Mouse (Mus musculus): ENCODE measurements around the gene Nprl2. TPM values are rescaled to one million over a fixed set of nuclear protein-coding genes. Genes with fewer than 3 reads are reported as not detected.
A peak's percentile ranks its signal among the peaks of the same experiment; 100 is the strongest.
"Not testable (repeated sequence)": the region's sequence is repeated elsewhere in the genome, so short reads cannot be mapped to it uniquely, and the experiment has no call there.

Gene Nprl2
- polyA plus RNA-seq, 1 experiment from 2014 or later = 36.7 TPM

DNA sequence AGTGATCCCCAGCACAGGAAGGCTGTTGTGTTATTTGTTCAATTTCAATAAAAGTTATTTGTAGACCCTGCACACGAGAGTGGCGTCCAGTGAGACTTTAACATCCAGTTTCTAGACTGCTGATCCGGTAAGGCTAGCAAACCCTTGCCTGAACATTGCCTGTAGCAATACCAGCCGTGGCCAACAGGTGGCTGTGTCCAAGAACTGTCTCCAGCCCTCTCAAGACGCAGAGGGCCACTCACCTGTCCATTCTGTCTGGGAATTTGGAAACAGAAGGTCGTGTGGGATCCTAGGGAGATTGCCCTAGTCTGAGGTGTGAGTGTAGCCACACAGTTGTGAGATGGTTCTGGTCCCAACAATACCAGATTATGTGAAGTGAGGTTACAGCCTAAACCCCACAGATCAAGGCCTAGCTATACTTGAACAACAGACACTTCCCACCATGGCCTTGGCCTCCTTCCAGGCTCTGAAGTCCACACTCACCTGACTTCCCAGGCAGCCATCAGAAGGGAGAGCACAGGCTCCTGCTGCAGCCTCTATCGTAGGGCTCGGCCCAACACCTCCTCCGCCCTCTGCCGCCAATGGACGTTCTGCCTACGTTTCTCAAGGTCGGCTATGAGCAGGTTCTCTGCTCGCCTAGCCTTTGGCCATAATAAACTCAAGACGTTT lies 24.1 kb downstream of the Nprl2 start:
- peak overlapping the region; percentile 65; the same call in 1 of the 2 replicates for H3K27ac ChIP-seq
- peaks cover 53% of the 10 kb centered on the region for H3K36me3 ChIP-seq (replicated peaks)
- 61% methylated on average over 15 of the region's 15 CpGs for WGBS
- H3K9me3 ChIP-seq = no peaks in the 10 kb centered on the region
- H3K27me3 ChIP-seq (ENCODE audit: poor library complexity, severe bottlenecking) = no peaks in the 10 kb centered on the region
- H3K4me3 ChIP-seq = peak overlapping the region; percentile 93; the same call in 1 of the 2 replicates
- peak; percentile 80 for DNase-seq (ENCODE audit: extremely low spot score, low spot score)
- peaks cover 82% of the 10 kb centered on the region for H3K4me1 ChIP-seq

- no peak for DNase-seq (ENCODE audit: extremely low spot score, low spot score)
- Histone ChIP-seq H3K27ac (peak overlapping the region; percentile 94), H3K9me3 (no peaks in the 10 kb centered on the region), H3K4me1 (peaks cover 88% of the 10 kb centered on the region), H3K4me3 (peak overlapping the region; percentile 93), H3K27me3 (ENCODE audit: poor library complexity, severe bottlenecking) (no peaks in the 10 kb centered on the region), H3K36me3 (replicated peaks) (peaks cover 53% of the 10 kb centered on the region)
- 65% methylated on average over 3 of the region's 3 CpGs for WGBS
Observed at GRCm38 (mm10) chr9:107566855-107567254, 24.8 kb downstream of the Nprl2 start.

DNA sequence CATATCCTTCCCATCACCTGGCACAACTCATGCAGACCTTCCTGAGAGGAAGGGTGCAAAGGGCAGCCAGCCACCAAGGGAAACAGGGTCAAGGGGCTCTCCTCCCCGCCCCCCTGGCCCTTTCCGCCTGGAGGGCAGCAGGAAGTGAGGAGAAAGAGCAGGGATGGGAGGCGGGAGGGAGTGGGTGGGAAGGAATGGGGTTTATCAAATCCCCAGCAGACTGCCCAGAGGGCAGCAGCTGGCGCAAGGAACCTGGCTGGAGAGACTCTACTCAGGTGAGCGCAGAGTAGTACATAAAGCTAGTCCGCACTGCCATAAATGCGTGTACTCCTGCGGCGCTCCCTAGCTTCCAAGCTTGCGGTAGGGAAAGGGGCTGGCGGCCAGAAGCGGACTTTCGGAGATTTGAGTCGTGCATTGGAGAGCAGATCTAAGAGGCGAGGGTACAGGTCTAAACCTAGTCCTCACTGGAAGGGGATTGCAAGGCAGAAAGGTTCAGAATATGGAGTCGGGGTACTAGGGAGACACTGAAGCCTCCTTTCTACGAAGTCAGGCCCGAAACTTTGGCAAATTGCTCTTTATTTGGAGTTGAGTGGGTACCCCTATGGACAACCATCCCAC lies 25.8 kb downstream of the Nprl2 start, which contains the start of gene Hyal2:
Gene Hyal2, plus strand, starts transcription at position 244 of the 618 bp plus-strand sequence.
- no peak for DNase-seq (ENCODE audit: extremely low spot score, low spot score)
- H3K4me3 ChIP-seq = peak within 1 kb of the TSS; percentile 93
- H3K27ac ChIP-seq = peak within 1 kb of the TSS; percentile 94
- H3K36me3 ChIP-seq (replicated peaks) = peaks cover 55% of the 10 kb centered on the region
- H3K27me3 ChIP-seq (ENCODE audit: poor library complexity, severe bottlenecking) = no peaks in the 10 kb centered on the region
- H3K9me3 ChIP-seq = no peaks in the 10 kb centered on the region
- 4% methylated on average over 18 of the region's 18 CpGs for WGBS
- H3K4me1 ChIP-seq = peaks cover 86% of the 10 kb centered on the region

DNA sequence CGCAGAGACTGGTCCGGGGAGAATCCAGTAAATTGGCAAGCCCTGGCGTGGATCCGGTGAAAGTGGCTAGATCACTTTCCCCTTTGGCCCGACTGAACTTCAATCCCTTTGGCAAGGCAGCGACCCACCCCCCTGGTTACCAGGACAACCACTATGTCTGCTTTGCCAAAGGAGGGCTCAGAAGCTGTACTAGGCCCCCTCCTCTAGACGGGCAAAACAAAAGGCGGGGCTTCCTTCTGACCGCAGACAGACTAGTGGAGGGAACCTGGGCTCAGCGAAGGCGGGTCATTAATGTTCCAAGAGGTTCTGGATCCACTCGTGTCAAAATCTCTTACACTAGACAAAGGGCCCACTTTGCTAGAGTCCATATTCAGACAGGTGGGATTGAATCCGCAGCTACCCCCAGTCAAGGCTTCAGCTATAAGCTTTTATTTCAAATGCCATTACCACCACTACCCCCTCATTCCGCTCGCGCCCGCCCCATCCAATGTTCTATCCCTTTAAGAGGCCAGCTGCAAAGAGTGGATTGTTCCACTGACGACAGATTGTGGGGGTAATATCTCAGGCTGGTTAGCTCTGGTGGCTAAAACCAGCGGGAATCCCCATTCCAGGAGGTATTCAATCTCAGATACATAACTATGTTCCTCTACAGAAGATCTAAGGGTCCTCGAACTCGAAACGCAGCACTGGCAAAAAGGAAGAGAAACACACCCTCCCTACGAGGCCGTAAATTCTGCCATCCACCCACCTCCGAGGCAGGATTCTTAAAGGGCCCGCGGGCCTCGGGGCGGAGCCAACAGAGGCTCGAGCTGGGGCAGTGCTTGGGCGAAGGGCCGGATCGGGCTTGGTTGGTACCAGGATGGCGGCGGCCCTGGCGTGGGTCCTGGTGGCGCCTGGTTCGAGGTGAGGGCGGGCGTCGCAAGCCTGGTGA lies 26.6 kb downstream of the Nprl2 start:
- Histone ChIP-seq H3K27me3 (ENCODE audit: poor library complexity, severe bottlenecking) (no peaks in the 10 kb centered on the region), H3K4me1 (peaks cover 78% of the 10 kb centered on the region), H3K4me3 (peak overlapping the region; percentile 93), H3K36me3 (replicated peaks) (peaks cover 63% of the 10 kb centered on the region), H3K27ac (peak overlapping the region; percentile 94), H3K9me3 (peaks cover 2% of the 10 kb centered on the region; the same call in 1 of the 2 replicates)
- DNase-seq (ENCODE audit: extremely low spot score, low spot score) = peak; percentile 90
- under 1% methylated on average over 41 of the region's 41 CpGs for WGBS

DNA sequence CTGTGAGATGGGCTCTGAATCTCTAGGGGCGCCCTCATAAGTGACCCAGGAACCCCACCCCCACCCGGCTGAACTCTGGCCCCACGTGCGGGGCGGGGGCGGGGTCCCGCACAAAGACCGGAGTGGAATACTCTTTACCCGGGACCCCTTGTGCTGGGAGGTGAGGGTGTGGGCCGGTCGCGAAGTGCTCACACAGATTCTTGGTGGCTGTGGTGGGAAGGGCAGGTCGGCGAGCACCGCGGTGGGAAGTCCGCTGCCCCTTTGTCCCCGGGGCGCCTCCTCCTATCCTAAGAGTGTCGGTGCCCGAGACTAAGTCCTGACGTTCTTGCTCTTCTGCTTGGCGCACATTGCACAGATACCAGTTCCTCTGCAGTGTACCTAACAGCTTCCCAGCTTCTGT lies 27.2 kb downstream of the Nprl2 start:
- H3K4me3 ChIP-seq = peak overlapping the region; percentile 93
- no peak for DNase-seq (ENCODE audit: extremely low spot score, low spot score)
- WGBS = under 1% methylated on average over 23 of the region's 23 CpGs
- H3K27ac ChIP-seq = peak overlapping the region; percentile 94
- no peaks in the 10 kb centered on the region for H3K27me3 ChIP-seq (ENCODE audit: poor library complexity, severe bottlenecking)
- peaks cover 68% of the 10 kb centered on the region for H3K36me3 ChIP-seq (replicated peaks)
- peaks cover 71% of the 10 kb centered on the region for H3K4me1 ChIP-seq
- peaks cover 3% of the 10 kb centered on the region; the same call in 1 of the 2 replicates for H3K9me3 ChIP-seq

DNA sequence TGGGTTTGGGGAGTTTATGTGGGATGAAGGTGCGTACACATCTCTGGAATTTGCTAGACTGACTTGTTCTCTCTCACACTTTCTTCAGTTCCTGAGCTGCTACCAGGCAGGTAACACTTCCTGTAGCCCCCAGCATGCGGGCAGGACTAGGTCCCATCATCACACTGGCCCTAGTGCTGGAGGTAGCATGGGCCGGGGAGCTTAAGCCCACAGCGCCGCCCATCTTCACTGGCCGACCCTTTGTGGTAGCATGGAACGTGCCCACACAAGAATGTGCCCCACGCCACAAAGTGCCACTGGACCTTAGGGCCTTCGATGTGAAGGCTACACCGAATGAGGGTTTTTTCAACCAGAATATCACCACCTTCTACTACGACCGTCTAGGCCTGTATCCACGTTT lies 28.0 kb downstream of the Nprl2 start:
- H3K4me1 ChIP-seq = peaks cover 64% of the 10 kb centered on the region
- WGBS = 63% methylated on average over 13 of the region's 13 CpGs
- peaks cover 68% of the 10 kb centered on the region for H3K36me3 ChIP-seq (replicated peaks)
- peaks cover 3% of the 10 kb centered on the region; the same call in 1 of the 2 replicates for H3K9me3 ChIP-seq
- no peaks in the 10 kb centered on the region for H3K27me3 ChIP-seq (ENCODE audit: poor library complexity, severe bottlenecking)
- no peak for DNase-seq (ENCODE audit: extremely low spot score, low spot score)
- H3K4me3 ChIP-seq = peak overlapping the region; percentile 93
- peak overlapping the region; percentile 94 for H3K27ac ChIP-seq

- DNase-seq (ENCODE audit: extremely low spot score, low spot score) = no peak
- Histone ChIP-seq H3K4me1 (peaks cover 61% of the 10 kb centered on the region), H3K9me3 (peaks cover 3% of the 10 kb centered on the region; the same call in 1 of the 2 replicates), H3K4me3 (peak overlapping the region; percentile 93), H3K27me3 (ENCODE audit: poor library complexity, severe bottlenecking) (no peaks in the 10 kb centered on the region), H3K27ac (peak overlapping the region; percentile 94), H3K36me3 (replicated peaks) (peaks cover 64% of the 10 kb centered on the region)
- 94% methylated on average over 21 of the region's 21 CpGs for WGBS
Observed at GRCm38 (mm10) chr9:107570845-107571244, 28.8 kb downstream of the Nprl2 start.

- H3K27me3 ChIP-seq (ENCODE audit: poor library complexity, severe bottlenecking) = no peaks in the 10 kb centered on the region
- H3K9me3 ChIP-seq = peaks cover 3% of the 10 kb centered on the region; the same call in 1 of the 2 replicates
- peaks cover 61% of the 10 kb centered on the region for H3K4me1 ChIP-seq
- H3K4me3 ChIP-seq = peak overlapping the region; percentile 93
- H3K27ac ChIP-seq = no peak overlapping the region
- WGBS = 93% methylated on average over 22 of the region's 22 CpGs
- no peak for DNase-seq (ENCODE audit: extremely low spot score, low spot score)
- H3K36me3 ChIP-seq (replicated peaks) = peaks cover 57% of the 10 kb centered on the region
Observed at GRCm38 (mm10) chr9:107571534-107572326, 29.7 kb downstream of the Nprl2 start.

DNA sequence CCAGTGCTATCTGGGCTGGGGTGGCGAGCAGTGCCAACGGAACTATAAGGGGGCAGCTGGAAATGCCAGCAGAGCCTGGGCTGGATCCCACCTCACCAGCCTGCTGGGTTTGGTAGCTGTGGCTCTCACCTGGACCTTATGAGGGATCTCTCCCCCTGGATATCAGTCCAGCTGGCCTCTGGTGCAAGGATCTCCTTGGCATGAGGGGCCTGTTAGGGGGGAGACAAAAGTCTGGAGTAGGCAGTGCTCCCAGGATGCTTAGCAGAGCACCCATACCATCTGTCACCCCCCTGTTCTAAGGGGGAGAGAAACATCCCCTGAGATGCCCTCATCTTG lies 30.3 kb downstream of the Nprl2 start:
- no peak overlapping the region for H3K27ac ChIP-seq
- H3K4me3 ChIP-seq = no peak overlapping the region

DNA sequence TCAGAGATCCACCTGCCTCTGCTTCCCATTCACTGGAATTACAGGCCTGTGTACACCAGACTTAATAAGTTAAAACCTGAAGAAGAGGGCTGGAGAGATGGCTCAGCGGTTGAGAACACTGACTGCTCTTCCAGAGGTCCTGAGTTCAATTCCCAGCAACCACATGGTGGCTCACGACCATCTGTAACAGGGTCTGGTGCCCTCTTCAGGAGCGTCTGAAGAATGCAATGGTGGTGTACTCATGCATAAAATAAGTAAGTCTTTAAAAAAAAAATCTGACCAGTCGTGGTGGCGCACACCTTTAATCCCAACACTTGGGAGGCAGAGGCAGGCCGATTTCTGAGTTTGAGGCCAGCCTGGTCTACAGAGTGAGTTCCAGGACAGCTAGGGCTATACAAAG lies 31.7 kb downstream of the Nprl2 start:
- not testable (repeated sequence) for DNase-seq (ENCODE audit: extremely low spot score, low spot score); H3K27me3 ChIP-seq (ENCODE audit: poor library complexity, severe bottlenecking); H3K4me3 ChIP-seq; H3K9me3 ChIP-seq; H3K27ac ChIP-seq
- H3K4me1 ChIP-seq = peaks cover 62% of the 10 kb centered on the region
- WGBS = 80% methylated on average over 6 of the region's 6 CpGs
- H3K36me3 ChIP-seq (replicated peaks) = peaks cover 56% of the 10 kb centered on the region

More for the DNA sequence above, 30.3 kb downstream of the Nprl2 start:
- 97% methylated on average over 2 of the region's 2 CpGs for WGBS
- no peak for DNase-seq (ENCODE audit: extremely low spot score, low spot score)
- Histone ChIP-seq H3K4me1 (peaks cover 61% of the 10 kb centered on the region), H3K27me3 (ENCODE audit: poor library complexity, severe bottlenecking) (no peaks in the 10 kb centered on the region), H3K9me3 (peaks cover 3% of the 10 kb centered on the region; the same call in 1 of the 2 replicates), H3K36me3 (replicated peaks) (peaks cover 56% of the 10 kb centered on the region)

- peaks cover 3% of the 10 kb centered on the region; the same call in 1 of the 2 replicates for H3K9me3 ChIP-seq
- WGBS = 86% methylated on average over 14 of the region's 14 CpGs
- H3K36me3 ChIP-seq (replicated peaks) = peaks cover 53% of the 10 kb centered on the region
- H3K27me3 ChIP-seq (ENCODE audit: poor library complexity, severe bottlenecking) = no peaks in the 10 kb centered on the region
- peaks cover 69% of the 10 kb centered on the region for H3K4me1 ChIP-seq
- no peak overlapping the region for H3K4me3 ChIP-seq
- H3K27ac ChIP-seq = peak overlapping the region; percentile 86
- no peak for DNase-seq (ENCODE audit: extremely low spot score, low spot score)
Observed at GRCm38 (mm10) chr9:107575579-107576356, 33.7 kb downstream of the Nprl2 start.
